Mouse (Mus musculus) spleen, adult 2 months (tissue): ENCODE data around the gene Foxp2.

Source experiments
- CTCF ChIP-seq: fragments of 200-500 bp; IDR thresholded peaks from 2 replicates; pipeline ENCODE4 v1.5.1; 2011; ENCODE audit warnings: mild to moderate bottlenecking, inconsistent platforms; ENCODE audit not compliant: insufficient read depth, insufficient read length, insufficient replicate concordance; ENCODE audit errors: extremely low read depth
- POLR2A ChIP-seq: fragments of 200-500 bp; IDR thresholded peaks from 2 replicates; pipeline ENCODE4 v1.6.1; 2011; ENCODE audit warnings: low read depth, low read length, inconsistent platforms

DNA sequence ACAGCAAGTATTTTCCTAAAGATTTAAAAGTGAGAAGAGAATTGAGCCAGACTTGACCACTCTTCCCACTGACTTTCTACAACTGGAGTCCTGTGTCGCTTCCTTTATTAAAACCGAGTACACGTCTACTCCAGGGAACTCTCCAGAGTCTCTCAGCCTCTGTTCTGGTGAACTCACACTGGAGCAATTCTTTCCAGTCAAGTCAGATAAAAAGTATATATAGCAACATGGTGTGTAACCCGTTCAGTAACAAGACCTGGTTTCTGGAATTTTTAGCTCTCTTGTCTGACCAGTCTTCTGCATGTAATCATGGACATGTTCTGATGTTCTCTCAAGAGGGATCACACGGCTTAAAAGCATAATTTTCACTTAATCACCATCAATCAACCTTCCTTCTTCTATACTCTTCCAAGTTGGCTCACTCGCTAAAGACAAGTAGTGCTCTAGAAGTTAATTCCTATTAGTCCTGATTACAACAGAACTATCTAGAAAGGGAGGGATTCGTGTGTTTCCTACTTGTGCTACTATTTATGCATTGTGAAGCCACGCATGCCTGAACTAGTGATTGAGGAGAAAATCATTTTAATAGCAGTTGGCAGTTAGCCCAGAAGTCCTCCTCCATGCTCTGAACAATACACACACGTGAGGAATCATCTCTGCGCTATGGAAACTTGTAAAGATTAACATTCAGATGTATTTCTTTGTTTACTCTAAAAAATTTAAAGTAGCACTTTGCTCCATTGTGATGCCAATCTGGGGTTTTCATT lies 341.2 kb downstream of the Foxp2 start:
- TF ChIP-seq CTCF (no peak), POLR2A (no peak)
